In the genomic region with DNA sequence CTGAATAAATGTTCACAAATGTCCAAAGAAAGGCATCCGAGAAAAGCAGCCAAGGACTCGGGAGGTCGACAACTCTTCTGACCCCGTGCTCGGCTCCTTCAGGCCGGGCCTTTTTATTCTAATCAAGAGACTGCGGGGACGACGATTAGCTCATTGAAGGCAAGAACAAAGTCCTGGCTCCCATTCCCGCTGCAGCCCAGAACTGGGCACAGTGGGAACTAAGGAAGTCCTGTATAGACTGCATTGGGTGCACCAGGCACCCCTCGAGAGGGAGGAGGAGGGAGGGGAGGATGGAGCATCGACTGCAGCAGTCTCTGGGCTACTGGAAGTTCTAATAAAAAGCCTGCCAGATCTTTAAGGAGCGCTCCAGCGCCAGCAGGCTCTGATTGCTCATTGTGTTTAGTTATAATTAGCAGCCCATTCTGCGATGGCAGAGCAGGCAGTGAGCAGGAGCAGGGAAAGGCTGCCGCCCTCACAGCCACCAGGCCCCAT, we compare ENCODE assay signal across 10 mouse cellular contexts. TPM values are rescaled to one million over a fixed set of nuclear protein-coding genes. Genes with fewer than 3 reads are reported as not detected.
DNase-seq lines count a peak whose midpoint lies in the region; ATAC-seq lines count a peak whose summit lies in the region.
"Had no signal": no experiment of that assay in that cellular context is flagged by ENCODE, and none has a peak within 500 bp of the region (broad histone marks: within the 10 kb centered on the region; RNA-seq: fewer than 3 reads in every experiment).

No protein-coding gene starts in this region.

- H3K4me3 ChIP-seq in heart, embryonic 13.5 days, result no peak overlapping the region

- H3K4me1 ChIP-seq in heart, embryonic 13.5 days, result peaks cover 18% of the 10 kb centered on the region

- no peak for ATAC-seq in heart, embryonic 13.5 days (ENCODE audit: extremely low read depth, insufficient number of reproducible peaks, low FRiP score, low TSS enrichment)
- ATAC-seq in granulocyte monocyte progenitor cell, adult 5-6 weeks (replicated peaks; ENCODE audit: poor library complexity, severe bottlenecking), result no peak

- no peaks in the 10 kb centered on the region for H3K9me3 ChIP-seq in heart, embryonic 13.5 days

- peak overlapping the region; percentile 36 for H3K27ac ChIP-seq in heart, embryonic 13.5 days (replicated peaks)
- H3K27ac ChIP-seq: kidney, postnatal 0 days had no signal

- H3K36me3 ChIP-seq in heart, embryonic 13.5 days, result no peaks in the 10 kb centered on the region

- no peaks in the 10 kb centered on the region for H3K27me3 ChIP-seq in heart, embryonic 13.5 days (replicated peaks)

- H3K4me2 ChIP-seq in heart, embryonic 13.5 days, result peak overlapping the region; percentile 41

- no peak for DNase-seq in heart, postnatal 4 days
- peak; percentile 43 for DNase-seq in embryo, embryonic 11 days
- peak; percentile 34 to 49 for DNase-seq in layer of hippocampus, adult 8-10 months (ENCODE audit: low spot score in 2 of 2)
- peak; percentile 64 for DNase-seq in right cerebral cortex, adult 18-20 months
- DNase-seq in kidney, postnatal 10 days, result no peak
- DNase-seq in spleen, postnatal 36 days (ENCODE audit: low spot score in 2 of 2), result no peak
- DNase-seq: adrenal gland, adult 2 months had no signal

- peak overlapping the region; percentile 61 for H3K9ac ChIP-seq in heart, embryonic 13.5 days

- WGBS in heart, embryonic 13.5 days, result 15% methylated on average over 16 of the region's 16 CpGs

RNA-seq across cellular contexts. Expression of gene Srsf1, which starts 18.9 kb away (rescaled TPM):
- 170 and 175 TPM in 2 replicates for polyA plus RNA-seq in heart, embryonic 13.5 days (2015; fragmentation: Nextera tagmentation; extraction: Ambion mirVana)
- 100 to 1,000 TPM; 207 to 224 TPM for total RNA-seq in heart, postnatal 4 days (2021)
- total RNA-seq in layer of hippocampus, adult 8-10 months (2022), result 100 to 1,000 TPM; 208 to 223 (median 218) TPM
- total RNA-seq in granulocyte monocyte progenitor cell, adult 5-6 weeks (2014; fragmentation: Nextera tagmentation), result 195 and 201 TPM in 2 replicates
- total RNA-seq in granulocyte monocyte progenitor cell, adult 5-6 weeks (2017), result 500 and 715 TPM in 2 replicates

RNA-seq across cellular contexts. Expression of gene Vezf1, which starts 39.8 kb away (rescaled TPM):
- 21.9 and 22.1 TPM in 2 replicates for polyA plus RNA-seq in heart, embryonic 13.5 days (2015; fragmentation: Nextera tagmentation; extraction: Ambion mirVana)
- total RNA-seq in heart, postnatal 4 days (2021), result 10 to 100 TPM; 36.7 to 41.3 TPM
- total RNA-seq in layer of hippocampus, adult 8-10 months (2022), result 10 to 100 TPM; 25.0 to 26.5 (median 25.7) TPM
- total RNA-seq in granulocyte monocyte progenitor cell, adult 5-6 weeks (2014; fragmentation: Nextera tagmentation), result 28.2 and 32.0 TPM in 2 replicates
- total RNA-seq in granulocyte monocyte progenitor cell, adult 5-6 weeks (2017), result 14.3 and 15.8 TPM in 2 replicates

RNA-seq across cellular contexts. Expression of gene Dynll2, which starts 40.9 kb away (rescaled TPM):
- 19.1 and 19.7 TPM in 2 replicates for polyA plus RNA-seq in heart, embryonic 13.5 days (2015; fragmentation: Nextera tagmentation; extraction: Ambion mirVana)
- total RNA-seq in heart, postnatal 4 days (2021), result 100 to 1,000 TPM; 202 to 205 TPM
- 100 to 1,000 TPM; 470 to 530 (median 496) TPM for total RNA-seq in layer of hippocampus, adult 8-10 months (2022)
- total RNA-seq in granulocyte monocyte progenitor cell, adult 5-6 weeks (2014; fragmentation: Nextera tagmentation), result 20.9 and 24.9 TPM in 2 replicates
- 12.3 and 17.3 TPM in 2 replicates for total RNA-seq in granulocyte monocyte progenitor cell, adult 5-6 weeks (2017)

Comparison
In these comparisons a context has a peak if more than half of its experiments do, and no peak if none do; other contexts are left out.
1. DNase-seq: peak in embryo, embryonic 11 days (single experiment), layer of hippocampus, adult 8-10 months (2 of 2) and right cerebral cortex, adult 18-20 months (single experiment); none in heart, postnatal 4 days (single experiment), kidney, postnatal 10 days (single experiment) and spleen, postnatal 36 days (0 of 2).
2. RNA of gene Dynll2, which starts 40.9 kb away (total RNA-seq): 470 to 530 TPM in layer of hippocampus, adult 8-10 months and 202 to 205 TPM in heart, postnatal 4 days; 12.3 to 24.9 TPM in granulocyte monocyte progenitor cell, adult 5-6 weeks; every median in the first group is over 4 times any median in the second.